Mouse (Mus musculus): ENCODE measurements at regions not wholly inside any gene's neighbourhood (a gene's known extent, or its start where the extent isn't known, plus 50 kb on each side); places are given as distances from the start of the nearest gene placed in this dataset.

DNA sequence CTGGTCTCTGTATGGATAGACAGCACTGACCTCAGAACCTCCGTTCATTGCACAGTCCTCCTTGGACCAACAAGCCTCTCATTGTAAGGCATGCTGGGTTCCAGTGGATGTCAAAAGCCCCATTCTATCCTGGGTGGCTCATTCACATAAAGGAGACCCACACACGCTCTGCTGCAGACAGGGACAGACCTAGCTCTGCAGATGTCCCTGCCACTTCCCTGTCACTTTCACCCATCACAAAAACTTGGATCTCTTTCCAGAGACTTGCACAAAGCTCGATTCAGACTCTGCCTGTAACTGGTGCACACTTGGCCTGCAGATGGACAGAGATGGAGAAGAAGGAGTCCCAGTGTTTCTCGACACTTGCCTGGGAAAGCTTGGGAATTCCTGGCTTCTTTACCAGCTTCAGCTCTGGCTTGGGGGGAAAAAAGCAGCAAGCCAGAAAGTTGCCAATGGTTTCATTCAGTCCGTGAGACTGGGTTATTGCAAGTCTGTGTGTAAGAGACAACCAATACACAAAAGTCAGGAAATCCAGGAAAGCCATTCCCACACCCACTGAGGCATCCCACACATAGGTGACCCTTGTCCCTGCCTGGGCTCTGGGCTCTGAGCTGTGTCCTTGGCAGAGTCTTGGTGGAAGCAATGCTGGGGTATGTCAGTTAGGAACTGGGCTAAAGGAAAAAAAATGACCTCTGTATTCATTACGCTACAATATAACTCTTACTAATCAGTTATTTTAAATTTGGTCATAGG, 136.1 kb upstream of the Car8 start:
- TF ChIP-seq CTCF (IDR thresholded peaks at IDR 0.05; ENCODE audit: low read depth, low read length) (no peak), POLR2A (IDR thresholded peaks at IDR 0.05; ENCODE audit: borderline replicate concordance, low read depth, low read length) (no peak)

Data from bone marrow macrophage, adult 2 months (primary cell).